8 mouse cellular contexts compared by ENCODE assay signal in the genomic region with DNA sequence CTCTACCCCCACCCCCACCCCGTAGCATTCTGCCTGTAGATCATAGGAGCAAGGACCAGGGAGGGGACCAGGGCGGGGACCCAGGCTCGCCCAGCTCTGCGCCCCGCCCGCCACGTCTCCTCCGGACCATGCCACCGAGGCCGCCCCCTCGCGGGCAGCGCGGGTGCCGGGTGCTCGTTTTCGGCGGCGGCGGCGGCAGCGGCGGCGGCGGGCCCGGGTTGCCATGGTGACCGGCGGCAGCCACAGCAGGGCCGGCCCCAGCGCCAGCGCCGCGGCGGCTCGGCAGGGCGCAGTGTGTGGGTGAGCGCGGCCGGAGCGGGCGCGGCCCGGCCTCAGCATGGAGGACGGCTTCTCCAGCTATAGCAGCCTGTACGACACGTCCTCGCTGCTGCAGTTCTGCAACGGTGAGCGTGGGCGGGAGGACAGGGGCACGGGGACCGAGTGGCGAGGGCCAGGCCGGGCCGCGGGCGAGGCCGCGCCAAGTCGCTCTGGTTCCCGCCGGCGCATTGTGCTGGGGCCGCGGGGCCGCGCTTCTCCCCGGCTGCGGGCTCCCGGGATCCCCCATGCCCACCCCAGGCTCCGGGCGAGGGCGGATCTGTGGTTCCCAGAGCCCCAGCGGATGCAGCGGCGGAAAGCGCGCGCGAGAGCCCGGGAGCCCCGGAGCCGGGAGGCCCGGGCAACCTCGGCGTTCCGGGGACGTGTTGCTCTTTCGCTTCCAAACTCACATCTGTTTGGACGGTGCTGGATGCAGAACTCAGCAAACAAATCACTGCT. TPM values are rescaled to one million over a fixed set of nuclear protein-coding genes. Genes with fewer than 3 reads are reported as not detected.
DNase-seq lines count a peak whose midpoint lies in the region; ATAC-seq and TF ChIP-seq lines count a peak whose summit lies in the region.

No protein-coding gene starts in this region.

- peak; percentile 85 for TF ChIP-seq CTCF in C2C12 (IDR thresholded peaks at IDR 0.05; ENCODE audit: control insufficient read depth, insufficient read depth, insufficient read length)

- peak overlapping the region; percentile 66 for H3K4me3 ChIP-seq in C2C12 (ENCODE audit: insufficient read depth, poor library complexity, severe bottlenecking)
- H3K4me3 ChIP-seq in forebrain, embryonic 12.5 days (replicated peaks): peak overlapping the region; percentile 87
- H3K4me3 ChIP-seq in heart, embryonic 16.5 days (ENCODE audit: low read length): peak overlapping the region; percentile 62
- H3K4me3 ChIP-seq in liver, embryonic 13.5 days (replicated peaks): peak overlapping the region; percentile 59
- H3K4me3 ChIP-seq in neural tube, embryonic 11.5 days (ENCODE audit: low read depth, low read length): peak overlapping the region; percentile 83

- peak; percentile 40 for DNase-seq in brain, embryonic 18.5 days (ENCODE audit: low read depth, low spot score)
- peak; percentile 87 to 93 for DNase-seq in kidney, postnatal 25 days
- DNase-seq in liver, embryonic 13.5 days: peak; percentile 47
- peak; percentile 92 for DNase-seq in neural tube, embryonic 11.5 days (ENCODE audit: low spot score)
- peak; percentile 94 for DNase-seq in testis, postnatal 10 days (ENCODE audit: low spot score)

- H3K4me1 ChIP-seq in forebrain, embryonic 12.5 days: peaks cover 33% of the 10 kb centered on the region
- H3K4me1 ChIP-seq in heart, embryonic 16.5 days (ENCODE audit: control insufficient read depth, insufficient read depth, low read length): peaks cover 5% of the 10 kb centered on the region; the same call in 1 of the 2 replicates
- peaks cover 9% of the 10 kb centered on the region; the same call in 1 of the 2 replicates for H3K4me1 ChIP-seq in liver, embryonic 13.5 days (replicated peaks)
- H3K4me1 ChIP-seq in neural tube, embryonic 11.5 days (ENCODE audit: control insufficient read depth, insufficient read depth, low read length): peaks cover 19% of the 10 kb centered on the region

- WGBS in forebrain, embryonic 12.5 days: under 1% methylated on average over 82 of the region's 90 CpGs
- WGBS in heart, embryonic 16.5 days: under 1% methylated on average over 88 of the region's 90 CpGs
- under 1% methylated on average over 81 of the region's 90 CpGs for WGBS in liver, embryonic 13.5 days (ENCODE audit: insufficient replicate concordance)
- WGBS in neural tube, embryonic 11.5 days: 0% methylated on average over 62 of the region's 90 CpGs

- peak overlapping the region; percentile 70 for H3K4me2 ChIP-seq in forebrain, embryonic 12.5 days
- H3K4me2 ChIP-seq in heart, embryonic 16.5 days (ENCODE audit: low read depth, low read length): peak overlapping the region; percentile 64
- H3K4me2 ChIP-seq in liver, embryonic 13.5 days: peak overlapping the region; percentile 66
- peak overlapping the region; percentile 63 for H3K4me2 ChIP-seq in neural tube, embryonic 11.5 days (ENCODE audit: low read depth)

- peak; percentile 95 for ATAC-seq in forebrain, embryonic 12.5 days (ENCODE audit: low FRiP score)
- peak; percentile 88 for ATAC-seq in heart, embryonic 16.5 days (replicated peaks; ENCODE audit: extremely low read depth, insufficient read depth, low FRiP score)
- ATAC-seq in liver, embryonic 13.5 days (ENCODE audit: low read depth): peak; percentile 81
- ATAC-seq in neural tube, embryonic 11.5 days (ENCODE audit: insufficient read depth, low FRiP score, low TSS enrichment): peak; percentile 93

- H3K36me3 ChIP-seq in C2C12 (ENCODE audit: control insufficient read depth, insufficient read depth): peaks cover 7% of the 10 kb centered on the region
- no peaks in the 10 kb centered on the region for H3K36me3 ChIP-seq in forebrain, embryonic 12.5 days (replicated peaks)
- H3K36me3 ChIP-seq in heart, embryonic 16.5 days (ENCODE audit: control insufficient read depth, insufficient read depth): no peaks in the 10 kb centered on the region
- H3K36me3 ChIP-seq in liver, embryonic 13.5 days: no peaks in the 10 kb centered on the region
- H3K36me3 ChIP-seq in neural tube, embryonic 11.5 days (ENCODE audit: control insufficient read depth, insufficient read depth, low read length): no peaks in the 10 kb centered on the region

- H3K27me3 ChIP-seq in C2C12 (ENCODE audit: control insufficient read depth, insufficient read depth, insufficient read length): no peaks in the 10 kb centered on the region
- H3K27me3 ChIP-seq in forebrain, embryonic 12.5 days: peaks cover 10% of the 10 kb centered on the region; the same call in 1 of the 2 replicates
- no peaks in the 10 kb centered on the region for H3K27me3 ChIP-seq in heart, embryonic 16.5 days (ENCODE audit: control insufficient read depth, insufficient read depth, low read length)
- H3K27me3 ChIP-seq in liver, embryonic 13.5 days: peaks cover 59% of the 10 kb centered on the region
- H3K27me3 ChIP-seq in neural tube, embryonic 11.5 days (ENCODE audit: control insufficient read depth, insufficient read depth, low read length): no peaks in the 10 kb centered on the region

- H3K79me3 ChIP-seq in C2C12 (ENCODE audit: low read depth): peaks cover 45% of the 10 kb centered on the region

- H3K79me2 ChIP-seq in C2C12 (ENCODE audit: control insufficient read depth, insufficient read depth): peaks cover 50% of the 10 kb centered on the region

- H3ac ChIP-seq in C2C12 (ENCODE audit: control insufficient read depth, insufficient read length, low read depth): peak overlapping the region; percentile 99

- peak overlapping the region; percentile 89 for H3K9ac ChIP-seq in forebrain, embryonic 12.5 days
- H3K9ac ChIP-seq in heart, embryonic 16.5 days (ENCODE audit: low read length): peak overlapping the region; percentile 74
- peak overlapping the region; percentile 55 for H3K9ac ChIP-seq in liver, embryonic 13.5 days
- peak overlapping the region; percentile 94 for H3K9ac ChIP-seq in neural tube, embryonic 11.5 days (ENCODE audit: low read length)

- H3K9me3 ChIP-seq in forebrain, embryonic 12.5 days: no peaks in the 10 kb centered on the region
- no peaks in the 10 kb centered on the region for H3K9me3 ChIP-seq in heart, embryonic 16.5 days (replicated peaks; ENCODE audit: control insufficient read depth, low read length)
- no peaks in the 10 kb centered on the region for H3K9me3 ChIP-seq in liver, embryonic 13.5 days (replicated peaks)
- H3K9me3 ChIP-seq in neural tube, embryonic 11.5 days (ENCODE audit: control insufficient read depth, low read length): no peaks in the 10 kb centered on the region

- H3K27ac ChIP-seq in forebrain, embryonic 12.5 days: peak overlapping the region; percentile 96
- peak overlapping the region; percentile 24 for H3K27ac ChIP-seq in heart, embryonic 16.5 days (ENCODE audit: low read length)
- no peak overlapping the region for H3K27ac ChIP-seq in liver, embryonic 13.5 days
- H3K27ac ChIP-seq in neural tube, embryonic 11.5 days (ENCODE audit: low read depth, low read length): peak overlapping the region; percentile 94

TF ChIP-seq in C2C12, 6 proteins besides CTCF, POLR2A, EP300 and RAD21:
- TF ChIP-seq MAX (IDR thresholded peaks at IDR 0.05) (no peak), FOSL1 (IDR thresholded peaks at IDR 0.05; ENCODE audit: insufficient read depth, low read length, poor library complexity, severe bottlenecking) (no peak), MYOG (IDR thresholded peaks at IDR 0.05; ENCODE audit: control insufficient read depth, extremely low read depth, insufficient read length) (no peak)
TF ChIP-seq in C2C12: peak in this region for 0.

RNA-seq across cellular contexts. Expression of gene Eml1, which starts 52.3 kb away (rescaled TPM):
- 45.2 TPM for polyA plus RNA-seq in C2C12 (2012; fragmentation: generic; extraction: Trizol)
- polyA plus RNA-seq in forebrain, embryonic 12.5 days (2016; fragmentation: Nextera tagmentation; extraction: Ambion mirVana): 82.4 and 83.0 TPM in 2 replicates
- polyA plus RNA-seq in heart, embryonic 16.5 days (2015; fragmentation: Nextera tagmentation; extraction: Ambion mirVana): 84.9 and 87.0 TPM in 2 replicates
- 5.3 and 5.5 TPM in 2 replicates for polyA plus RNA-seq in liver, embryonic 13.5 days (2015; fragmentation: Nextera tagmentation; extraction: Ambion mirVana)
- polyA plus RNA-seq in neural tube, embryonic 11.5 days (2014; fragmentation: Nextera tagmentation; extraction: Ambion mirVana): 138 and 164 TPM in 2 replicates

Comparison
In these comparisons a context has a peak if more than half of its experiments do, and no peak if none do; other contexts are left out.
1. DNase-seq: peak in every context shown above with its lines; median percentile 94 in testis, postnatal 10 days; 92 in neural tube, embryonic 11.5 days; 90 in kidney, postnatal 25 days; 47 in liver, embryonic 13.5 days; 40 in brain, embryonic 18.5 days.